Mouse (Mus musculus) brain, embryonic 18.5 days (tissue): ENCODE measurements at regions not wholly inside any gene's neighbourhood (a gene's known extent, or its start where the extent isn't known, plus 50 kb on each side); places are given as distances from the start of the nearest gene placed in this dataset.
"Not testable (repeated sequence)": the region's sequence is repeated elsewhere in the genome, so short reads cannot be mapped to it uniquely, and the experiment has no call there.

Experiments used
- DNase-seq: peaks from one replicate; pipeline ENCODE4 v3.0.0-alpha.2; 2012; ENCODE audit warnings: low read depth, low spot score

- DNase-seq = not testable (repeated sequence)
Observed at GRCm38 (mm10) chr5:3244067-3244466, 97.2 kb upstream of the Cdk6 start.

GRCm38 (mm10) chr5:3247333-3247732 lies 94.0 kb upstream of the Cdk6 start:
- DNase-seq = no peak

GRCm38 (mm10) chr5:3250273-3250672 lies 91.0 kb upstream of the Cdk6 start:
- DNase-seq = no peak

- DNase-seq = peak; percentile 4
Observed at GRCm38 (mm10) chr5:3260289-3260688, 81.0 kb upstream of the Cdk6 start.

DNA sequence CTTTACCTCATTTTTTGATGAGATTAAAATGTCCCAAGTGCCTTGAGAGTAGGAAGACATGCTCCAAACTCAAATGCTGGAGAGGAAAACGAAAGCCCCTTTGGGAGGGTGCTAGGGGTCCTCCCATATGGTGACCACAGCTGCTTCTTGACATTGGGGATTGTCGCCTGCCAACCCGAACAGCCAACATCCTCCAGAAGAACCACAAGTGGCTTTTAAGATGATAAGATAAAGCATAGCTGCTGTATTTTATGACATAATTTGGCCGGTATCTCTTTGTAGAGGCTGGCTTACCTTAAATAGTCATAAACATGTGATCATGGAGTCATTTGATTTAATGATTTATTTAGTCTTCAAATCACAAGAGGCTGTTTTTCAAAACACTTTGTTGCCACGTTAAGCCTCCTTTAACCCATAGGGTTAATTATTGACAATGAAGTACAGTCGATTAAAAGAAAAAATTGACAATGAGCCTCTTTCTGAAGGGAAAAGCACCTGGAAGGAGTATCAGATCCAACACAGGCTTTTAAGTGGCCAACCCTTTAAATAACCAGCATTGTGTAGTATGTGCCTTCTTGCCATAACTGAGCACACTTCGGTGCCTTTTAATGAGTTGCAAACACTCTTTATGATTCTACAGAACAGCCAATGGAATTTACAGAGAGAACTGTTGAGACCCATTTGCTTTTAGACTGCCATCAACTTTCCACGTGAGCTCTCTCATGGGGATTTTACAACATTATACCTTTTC lies 76.1 kb upstream of the Cdk6 start:
- DNase-seq = not testable (repeated sequence)

- DNase-seq = no peak
Observed at GRCm38 (mm10) chr5:3267021-3267420, 74.3 kb upstream of the Cdk6 start.

DNA sequence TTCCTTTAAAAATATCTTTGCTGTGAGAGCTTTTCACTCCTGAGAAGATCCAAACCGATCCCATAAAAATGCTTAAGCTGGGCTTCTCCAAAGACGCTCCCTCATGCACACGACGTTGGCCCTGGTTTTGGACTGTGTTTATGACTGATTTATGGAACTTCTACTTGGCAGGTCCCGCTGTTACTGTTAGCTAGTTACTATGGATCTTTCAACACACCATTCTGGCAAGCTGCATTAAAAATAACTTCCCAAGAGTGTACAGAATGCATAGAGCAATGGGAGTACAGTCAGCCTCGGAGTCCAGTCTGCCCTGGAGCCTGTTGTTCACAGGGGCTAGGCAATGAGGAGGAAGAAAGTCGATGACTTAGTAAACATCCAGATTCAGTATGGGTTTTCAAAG lies 71.5 kb upstream of the Cdk6 start:
- DNase-seq = peak; percentile 16

GRCm38 (mm10) chr5:3273140-3273539 lies 68.1 kb upstream of the Cdk6 start:
- not testable (repeated sequence) for DNase-seq

GRCm38 (mm10) chr5:3277241-3277640 lies 64.0 kb upstream of the Cdk6 start:
- not testable (repeated sequence) for DNase-seq

GRCm38 (mm10) chr5:3278956-3279355 lies 62.3 kb upstream of the Cdk6 start:
- not testable (repeated sequence) for DNase-seq

DNA sequence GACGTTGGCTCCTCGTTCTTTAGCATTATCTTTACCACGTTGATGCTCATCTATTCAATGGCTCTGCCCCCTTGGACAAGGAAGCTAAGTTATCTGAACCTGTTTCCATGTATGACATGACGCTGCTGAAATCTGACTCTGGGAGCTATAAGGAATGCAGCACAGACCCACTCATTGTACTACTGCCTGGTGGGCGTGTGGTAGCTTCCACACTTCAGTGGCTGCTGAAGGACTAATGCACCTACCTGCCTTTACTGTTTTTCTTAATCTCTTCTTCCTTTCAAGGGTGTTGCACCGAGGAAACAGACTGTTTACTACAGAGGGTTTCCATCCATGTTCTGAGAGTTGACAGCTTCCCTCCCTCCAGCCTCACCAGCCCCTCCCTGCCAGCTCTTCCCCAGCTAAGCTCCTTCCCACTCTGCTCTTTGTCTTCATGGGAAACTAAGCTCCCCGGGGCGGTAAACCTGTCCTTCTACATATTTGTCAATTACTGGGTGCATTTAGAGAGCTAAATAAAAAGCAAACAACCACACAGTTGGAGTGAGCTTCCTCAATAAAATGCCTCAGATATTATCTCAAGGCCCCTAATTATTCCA lies 59.3 kb upstream of the Cdk6 start:
- DNase-seq = not testable (repeated sequence)

DNA sequence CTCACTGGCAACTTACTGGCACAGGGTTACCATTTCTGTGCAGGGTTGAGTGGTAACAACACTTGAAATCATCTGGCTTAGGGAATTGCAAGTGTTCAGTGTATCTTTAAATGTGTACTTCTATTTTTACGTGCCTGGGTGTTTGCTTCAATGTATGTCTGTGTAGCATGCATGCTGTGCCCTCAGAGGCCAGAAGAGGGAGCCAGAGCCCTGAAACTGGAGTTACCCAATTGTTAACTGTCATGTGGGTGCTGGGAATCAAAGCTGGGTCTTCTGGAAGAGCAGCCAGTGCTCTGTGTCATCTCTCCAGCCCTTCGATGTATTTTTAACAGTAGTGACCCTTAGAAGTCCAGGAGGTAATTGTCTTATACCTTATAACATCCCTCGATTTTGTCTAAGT lies 58.2 kb upstream of the Cdk6 start:
- DNase-seq = no peak

DNA sequence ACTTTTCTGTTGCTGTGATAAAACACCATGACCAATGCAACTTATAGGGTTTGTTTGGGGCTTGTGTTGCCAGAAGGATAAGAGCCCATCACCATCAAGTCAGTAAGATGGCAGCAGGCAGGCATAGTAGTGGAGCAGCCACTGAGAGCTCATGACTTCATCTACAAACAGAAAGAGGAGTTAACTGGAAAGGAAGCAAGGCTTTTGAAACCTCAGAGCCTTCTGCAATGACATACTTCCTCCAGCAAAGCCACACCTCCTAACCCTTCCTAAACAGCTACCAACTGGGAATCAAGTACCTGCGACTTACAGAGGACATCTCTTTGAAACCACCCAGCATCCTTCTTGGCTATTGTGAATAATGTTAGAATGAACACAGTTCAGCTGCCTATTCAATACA lies 57.0 kb upstream of the Cdk6 start:
- DNase-seq = not testable (repeated sequence)

- peak; percentile 6 for DNase-seq
Observed at GRCm38 (mm10) chr5:3289991-3290417, 51.3 kb upstream of the Cdk6 start.
